Mouse (Mus musculus): Measurements from ENCODE around the gene Ilf2. TPM values are rescaled to one million over a fixed set of nuclear protein-coding genes. Genes with fewer than 3 reads are reported as not detected.

Gene Ilf2
- polyA plus RNA-seq, 1 experiment from 2014 or later = 269 TPM

DNA sequence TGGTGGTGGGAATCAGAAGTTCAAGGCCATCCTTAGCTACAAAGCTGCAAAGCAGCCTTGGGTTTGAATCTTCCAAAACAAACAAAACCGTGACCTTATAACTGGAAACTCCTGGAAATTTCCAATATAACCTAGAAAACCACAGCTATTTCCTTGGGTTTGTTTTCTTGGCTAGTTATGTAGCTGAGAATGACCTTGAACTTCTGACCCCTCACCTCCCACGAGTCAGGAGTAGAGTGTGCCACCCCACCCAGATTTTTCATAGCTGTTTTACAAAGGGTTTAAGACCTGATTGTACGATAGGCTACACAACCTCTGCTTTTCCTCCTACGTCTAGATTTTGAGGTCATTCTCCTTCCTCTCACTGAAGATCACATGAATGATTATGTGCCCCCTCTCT is 38.8 kb upstream of the Ilf2 start:
- H3K9ac ChIP-seq (replicated peaks; ENCODE audit: low read depth, low read length) = no peak overlapping the region
- H3K4me3 ChIP-seq (ENCODE audit: low read depth, low read length) = no peak overlapping the region
- no peak overlapping the region for H3K27ac ChIP-seq (ENCODE audit: low read depth, low read length)

DNA sequence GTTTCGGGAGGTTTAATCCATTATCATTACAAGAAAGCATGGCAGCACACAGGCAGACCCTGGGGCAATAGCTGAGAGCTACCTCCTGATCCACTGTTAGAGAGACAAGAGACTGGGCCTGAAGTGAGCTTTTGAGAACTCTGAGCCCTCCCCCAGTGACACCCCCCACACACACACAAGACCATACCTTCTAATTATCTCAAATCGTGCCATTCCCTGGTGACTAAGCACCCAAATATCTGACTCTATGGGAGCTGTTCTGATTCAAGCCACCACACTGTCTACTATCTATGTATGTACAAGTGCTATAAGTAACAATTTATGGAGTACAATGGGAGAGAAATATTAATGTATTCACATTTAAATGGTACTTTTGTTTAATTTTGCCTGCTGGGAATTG is 35.2 kb upstream of the Ilf2 start:
- Histone ChIP-seq H3K4me2 (ENCODE audit: low read depth, low read length) (no peak overlapping the region), H3K9me3 (ENCODE audit: control insufficient read depth, low read length) (no peaks in the 10 kb centered on the region), H3K36me3 (ENCODE audit: control insufficient read depth, insufficient read depth, low read length) (no peaks in the 10 kb centered on the region), H3K4me3 (ENCODE audit: low read depth, low read length) (no peak overlapping the region), H3K9ac (replicated peaks; ENCODE audit: low read depth, low read length) (no peak overlapping the region), H3K27ac (ENCODE audit: low read depth, low read length) (no peak overlapping the region), H3K27me3 (ENCODE audit: control insufficient read depth, insufficient read depth, low read length) (no peaks in the 10 kb centered on the region), H3K4me1 (ENCODE audit: control insufficient read depth, insufficient read depth, low read length) (no peaks in the 10 kb centered on the region; the same call in 1 of the 2 replicates)
- 89% methylated on average over 2 of the region's 2 CpGs for WGBS
- no peak for ATAC-seq (ENCODE audit: low read depth)

More for the DNA sequence above, 38.8 kb upstream of the Ilf2 start:
- no peak for ATAC-seq (ENCODE audit: low read depth)
- H3K36me3 ChIP-seq (ENCODE audit: control insufficient read depth, insufficient read depth, low read length) = no peaks in the 10 kb centered on the region
- no peaks in the 10 kb centered on the region for H3K27me3 ChIP-seq (ENCODE audit: control insufficient read depth, insufficient read depth, low read length)
- no peak overlapping the region for H3K4me2 ChIP-seq (ENCODE audit: low read depth, low read length)
- WGBS = 81% methylated on average over 4 of the region's 4 CpGs
- no peaks in the 10 kb centered on the region for H3K9me3 ChIP-seq (ENCODE audit: control insufficient read depth, low read length)
- peaks cover 5% of the 10 kb centered on the region for H3K4me1 ChIP-seq (ENCODE audit: control insufficient read depth, insufficient read depth, low read length)

DNA sequence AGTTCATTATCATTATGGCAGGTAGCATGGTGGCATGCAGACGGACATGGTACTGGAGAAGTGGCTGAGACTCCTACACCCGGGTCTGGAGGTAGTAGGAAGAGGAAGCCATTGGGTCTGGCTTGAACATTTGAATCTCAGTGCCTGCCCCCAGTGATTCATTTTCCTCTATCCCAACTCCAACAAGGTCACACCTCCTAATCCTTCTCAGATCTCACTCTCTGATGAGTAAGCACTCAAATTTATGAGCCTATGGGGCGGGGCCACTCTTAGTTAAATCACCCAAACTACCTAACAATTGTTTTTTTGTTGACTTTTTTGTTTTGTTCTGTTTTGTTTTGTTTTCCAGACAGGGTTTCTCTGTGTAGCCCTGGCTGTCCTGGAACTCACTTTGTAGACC is 31.9 kb upstream of the Ilf2 start:
- 86% methylated on average over 3 of the region's 3 CpGs for whole genome bisulfite sequencing
- Histone ChIP-seq H3K4me3 (ENCODE audit: low read depth, low read length) (no peak overlapping the region), H3K27me3 (ENCODE audit: control insufficient read depth, insufficient read depth, low read length) (no peaks in the 10 kb centered on the region), H3K9ac (replicated peaks; ENCODE audit: low read depth, low read length) (no peak overlapping the region), H3K36me3 (ENCODE audit: control insufficient read depth, insufficient read depth, low read length) (no peaks in the 10 kb centered on the region), H3K4me2 (ENCODE audit: low read depth, low read length) (no peak overlapping the region), H3K27ac (ENCODE audit: low read depth, low read length) (no peak overlapping the region), H3K9me3 (ENCODE audit: control insufficient read depth, low read length) (no peaks in the 10 kb centered on the region), H3K4me1 (ENCODE audit: control insufficient read depth, insufficient read depth, low read length) (peaks cover 4% of the 10 kb centered on the region; the same call in 1 of the 2 replicates)
- no peak for ATAC-seq (ENCODE audit: low read depth)

DNA sequence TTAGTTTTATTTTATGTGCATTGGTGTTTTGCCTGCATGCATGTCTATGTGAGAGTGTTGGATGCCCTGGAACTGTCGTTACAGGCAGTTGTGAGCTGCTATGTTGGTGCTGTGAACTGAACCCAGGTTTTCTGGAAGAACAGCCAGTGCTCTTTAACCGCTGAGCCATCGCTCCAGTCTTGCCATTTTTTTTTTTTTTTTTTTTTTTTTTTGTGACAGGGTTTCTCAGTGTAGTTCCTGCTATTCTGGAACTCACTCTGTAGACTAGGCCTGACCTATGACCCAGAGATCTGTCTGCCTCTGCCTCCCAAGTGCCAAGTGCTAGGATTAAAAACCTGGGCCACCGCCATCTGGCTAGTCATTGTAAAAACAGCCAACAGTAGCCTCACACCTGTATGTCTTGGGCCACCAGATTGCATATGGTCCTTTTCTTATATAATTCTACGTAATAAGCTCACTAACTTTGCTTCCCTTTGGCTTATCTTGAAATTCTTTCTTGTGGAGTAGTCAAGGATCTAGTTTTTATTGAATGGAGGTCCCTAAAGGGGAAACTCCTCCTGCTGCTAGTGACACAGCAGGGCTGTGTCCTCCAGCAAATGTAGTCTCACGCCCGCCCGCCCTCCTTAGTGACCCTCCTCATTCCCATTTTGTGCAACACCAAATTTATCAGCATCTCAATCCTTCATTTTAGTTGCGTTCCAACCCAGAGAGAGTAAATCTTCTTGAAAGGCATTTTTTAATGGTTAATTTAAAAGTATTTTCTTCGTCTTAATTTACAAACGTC is 30.3 kb upstream of the Ilf2 start:
- peak overlapping the region; percentile 39 for H3K4me2 ChIP-seq (ENCODE audit: low read depth, low read length)
- H3K36me3 ChIP-seq (ENCODE audit: control insufficient read depth, insufficient read depth, low read length) = no peaks in the 10 kb centered on the region
- no peaks in the 10 kb centered on the region for H3K27me3 ChIP-seq (ENCODE audit: control insufficient read depth, insufficient read depth, low read length)
- no peak for ATAC-seq (ENCODE audit: low read depth)
- H3K27ac ChIP-seq (ENCODE audit: low read depth, low read length) = peak overlapping the region; percentile 1; the same call in 1 of the 2 replicates
- H3K9me3 ChIP-seq (ENCODE audit: control insufficient read depth, low read length) = no peaks in the 10 kb centered on the region
- 59% methylated on average over 11 of the region's 11 CpGs for WGBS
- peaks cover 4% of the 10 kb centered on the region; the same call in 1 of the 2 replicates for H3K4me1 ChIP-seq (ENCODE audit: control insufficient read depth, insufficient read depth, low read length)
- H3K4me3 ChIP-seq (ENCODE audit: low read depth, low read length) = no peak overlapping the region
- no peak overlapping the region for H3K9ac ChIP-seq (replicated peaks; ENCODE audit: low read depth, low read length)

DNA sequence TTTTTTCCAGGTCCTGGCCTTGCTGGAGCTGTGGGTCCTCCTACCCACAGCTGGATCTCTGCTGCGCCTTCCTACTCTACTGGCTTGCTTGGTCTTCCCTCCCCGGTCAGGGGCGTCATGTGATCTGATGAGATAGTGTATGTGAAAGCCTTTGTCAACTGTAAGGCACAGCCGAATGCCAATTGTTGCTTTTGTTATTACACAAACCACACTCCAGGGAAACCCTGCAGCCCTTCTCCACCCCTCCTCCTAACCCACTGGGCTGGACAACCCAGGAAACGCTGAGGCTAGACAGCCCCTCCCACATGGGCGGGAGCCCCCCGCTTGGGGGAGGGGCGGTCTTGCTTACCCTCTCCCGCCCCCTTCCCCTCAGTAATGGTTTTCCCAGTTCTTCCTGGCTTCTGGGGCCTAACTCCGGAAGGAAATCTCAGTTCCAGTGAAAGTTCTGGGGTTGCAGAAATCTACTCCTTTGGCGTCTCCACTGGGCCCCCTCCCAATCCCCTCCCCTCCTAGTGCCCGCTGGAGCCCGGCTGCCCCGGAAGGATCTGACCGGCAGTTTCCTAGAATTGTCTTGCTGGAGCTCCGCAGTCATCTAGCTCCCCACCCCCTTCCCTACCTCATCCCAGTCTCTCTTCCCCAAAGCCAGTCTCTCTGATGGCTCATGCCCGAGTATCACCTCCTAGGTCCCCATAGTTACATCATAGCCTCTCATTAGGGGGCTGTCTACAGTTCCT is 29.4 kb upstream of the Ilf2 start:
- Histone ChIP-seq H3K27me3 (ENCODE audit: control insufficient read depth, insufficient read depth, low read length) (no peaks in the 10 kb centered on the region), H3K36me3 (ENCODE audit: control insufficient read depth, insufficient read depth, low read length) (no peaks in the 10 kb centered on the region), H3K9me3 (ENCODE audit: control insufficient read depth, low read length) (no peaks in the 10 kb centered on the region), H3K4me3 (ENCODE audit: low read depth, low read length) (peak overlapping the region; percentile 16), H3K4me2 (ENCODE audit: low read depth, low read length) (peak overlapping the region; percentile 39), H3K9ac (replicated peaks; ENCODE audit: low read depth, low read length) (0 out of 2 replicates have a peak overlapping the region, but pooled peaks have one; percentile 8), H3K4me1 (ENCODE audit: control insufficient read depth, insufficient read depth, low read length) (peaks cover 4% of the 10 kb centered on the region; the same call in 1 of the 2 replicates), H3K27ac (ENCODE audit: low read depth, low read length) (peak overlapping the region; percentile 63)
- ATAC-seq (ENCODE audit: low read depth) = peak; percentile 93
- 1% methylated on average over 17 of the region's 17 CpGs for WGBS

DNA sequence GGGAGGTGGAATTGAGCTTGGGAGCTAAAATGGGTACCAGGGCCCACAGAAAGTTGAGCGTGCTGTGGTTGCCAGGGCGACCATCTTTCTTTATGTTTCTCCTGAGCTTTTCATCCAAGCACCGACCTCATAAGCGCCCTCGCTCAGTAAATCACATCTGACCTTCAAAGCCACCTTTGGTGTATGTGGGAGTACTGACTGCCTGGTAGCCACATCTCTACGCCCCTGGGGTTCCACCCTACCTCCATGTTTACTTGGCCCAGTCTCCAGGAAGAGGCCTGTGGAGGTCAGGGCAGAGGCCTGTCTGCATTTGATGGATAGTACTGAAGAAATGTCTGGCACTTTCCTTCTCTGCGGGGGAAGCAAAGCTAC is 28.8 kb upstream of the Ilf2 start:
- H3K9me3 ChIP-seq (ENCODE audit: control insufficient read depth, low read length) = no peaks in the 10 kb centered on the region
- no peak overlapping the region for H3K4me3 ChIP-seq (ENCODE audit: low read depth, low read length)
- H3K27me3 ChIP-seq (ENCODE audit: control insufficient read depth, insufficient read depth, low read length) = no peaks in the 10 kb centered on the region
- WGBS = 33% methylated on average over 7 of the region's 7 CpGs
- ATAC-seq (ENCODE audit: low read depth) = peak; percentile 32; the same call in 1 of the 2 replicates
- no peak overlapping the region for H3K9ac ChIP-seq (replicated peaks; ENCODE audit: low read depth, low read length)
- H3K4me2 ChIP-seq (ENCODE audit: low read depth, low read length) = peak overlapping the region; percentile 39
- H3K36me3 ChIP-seq (ENCODE audit: control insufficient read depth, insufficient read depth, low read length) = no peaks in the 10 kb centered on the region
- peaks cover 4% of the 10 kb centered on the region; the same call in 1 of the 2 replicates for H3K4me1 ChIP-seq (ENCODE audit: control insufficient read depth, insufficient read depth, low read length)
- H3K27ac ChIP-seq (ENCODE audit: low read depth, low read length) = peak overlapping the region; percentile 63

DNA sequence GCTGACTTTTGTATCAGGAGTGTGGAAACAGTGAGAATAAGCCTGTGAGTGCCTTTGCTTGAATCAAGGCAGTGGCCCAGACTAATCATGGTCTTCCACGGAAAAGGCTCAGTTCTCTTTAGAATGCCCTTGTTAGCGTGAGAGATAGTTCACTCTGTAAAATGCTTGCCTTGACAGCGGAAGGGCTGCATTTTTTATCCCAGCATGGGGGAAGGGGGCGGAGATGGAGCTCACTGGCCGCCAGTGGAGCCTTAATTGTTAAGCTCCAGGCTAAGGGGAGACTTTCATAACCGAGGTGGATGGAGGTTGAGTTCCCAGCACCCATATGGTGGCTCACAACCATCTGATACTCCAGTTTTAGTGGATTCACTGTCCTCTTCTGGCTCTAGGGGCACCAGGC is 27.3 kb upstream of the Ilf2 start:
- Histone ChIP-seq H3K9ac (replicated peaks; ENCODE audit: low read depth, low read length) (no peak overlapping the region), H3K27ac (ENCODE audit: low read depth, low read length) (no peak overlapping the region), H3K36me3 (ENCODE audit: control insufficient read depth, insufficient read depth, low read length) (no peaks in the 10 kb centered on the region), H3K27me3 (ENCODE audit: control insufficient read depth, insufficient read depth, low read length) (no peaks in the 10 kb centered on the region), H3K4me1 (ENCODE audit: control insufficient read depth, insufficient read depth, low read length) (peaks cover 4% of the 10 kb centered on the region; the same call in 1 of the 2 replicates), H3K9me3 (ENCODE audit: control insufficient read depth, low read length) (no peaks in the 10 kb centered on the region), H3K4me3 (ENCODE audit: low read depth, low read length) (no peak overlapping the region), H3K4me2 (ENCODE audit: low read depth, low read length) (no peak overlapping the region)
- WGBS = 26% methylated on average over 6 of the region's 6 CpGs
- ATAC-seq (ENCODE audit: low read depth) = no peak

DNA sequence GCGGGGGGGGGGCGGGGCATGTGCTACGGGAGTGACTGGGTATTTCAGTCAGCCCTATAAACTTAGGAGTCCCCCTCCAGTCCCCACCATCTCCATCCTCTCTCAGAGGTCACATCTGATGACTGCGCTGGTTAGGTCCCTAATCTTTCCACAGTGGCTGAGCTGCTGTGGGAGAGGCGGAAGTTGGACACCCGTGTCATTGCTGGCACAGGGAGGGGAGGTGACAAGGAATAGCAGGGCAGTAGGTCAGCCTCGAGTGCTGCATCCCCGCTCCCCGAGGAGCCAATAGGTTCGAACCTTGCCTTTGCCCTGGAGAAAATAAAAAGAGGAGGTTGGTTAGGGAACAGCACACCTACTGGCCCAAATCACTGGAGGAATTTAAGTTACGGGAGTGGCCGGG is 25.1 kb upstream of the Ilf2 start:
- Histone ChIP-seq H3K4me3 (ENCODE audit: low read depth, low read length) (no peak overlapping the region), H3K9ac (replicated peaks; ENCODE audit: low read depth, low read length) (no peak overlapping the region), H3K4me1 (ENCODE audit: control insufficient read depth, insufficient read depth, low read length) (peaks cover 4% of the 10 kb centered on the region; the same call in 1 of the 2 replicates), H3K4me2 (ENCODE audit: low read depth, low read length) (no peak overlapping the region), H3K27ac (ENCODE audit: low read depth, low read length) (no peak overlapping the region), H3K9me3 (ENCODE audit: control insufficient read depth, low read length) (no peaks in the 10 kb centered on the region), H3K36me3 (ENCODE audit: control insufficient read depth, insufficient read depth, low read length) (no peaks in the 10 kb centered on the region), H3K27me3 (ENCODE audit: control insufficient read depth, insufficient read depth, low read length) (no peaks in the 10 kb centered on the region)
- ATAC-seq (ENCODE audit: low read depth) = no peak
- WGBS = 36% methylated on average over 12 of the region's 12 CpGs
